Mouse (Mus musculus) kidney, embryonic 14.5 days (tissue): ENCODE data around the gene Pars2. TPM values are rescaled to one million over a fixed set of nuclear protein-coding genes. Genes with fewer than 3 reads are reported as not detected.
A peak's percentile ranks its signal among the peaks of the same experiment; 100 is the strongest.

Experiments used
- ATAC-seq: fragments of 200-750 bp; cut with Nextera tagmentation; 2 replicates; pipeline ENCODE4 v1.8.0; 2017; ENCODE audit warnings: moderate number of reproducible peaks, mild to moderate bottlenecking, moderate TSS enrichment, moderate library complexity; ENCODE audit not compliant: low FRiP score, low TSS enrichment
- H3K27ac ChIP-seq: fragments of 300-500 bp; sonication (generic); 2 replicates; pipeline ENCODE4 v1.5.1; 2014; ENCODE audit warnings: low read depth, mild to moderate bottlenecking, low read length, moderate library complexity, mixed read lengths
- H3K27me3 ChIP-seq: fragments of 300-500 bp; sonication (generic); 2 replicates; pipeline ENCODE4 v1.6.1; 2014; ENCODE audit warnings: mild to moderate bottlenecking, low read length; ENCODE audit not compliant: control insufficient read depth, insufficient read depth
- H3K36me3 ChIP-seq: fragments of 300-500 bp; sonication (generic); 2 replicates; pipeline ENCODE4 v1.6.1; 2014; ENCODE audit warnings: low read length, mixed read lengths; ENCODE audit not compliant: control insufficient read depth, insufficient read depth
- H3K4me1 ChIP-seq: fragments of 300-500 bp; sonication (generic); 2 replicates; pipeline ENCODE4 v1.6.1; 2014; ENCODE audit warnings: low read length, mixed read lengths; ENCODE audit not compliant: control insufficient read depth, insufficient read depth
- H3K4me2 ChIP-seq: fragments of 300-500 bp; sonication (generic); replicated peaks from 2 replicates; pipeline ENCODE4 v1.6.1; 2014; ENCODE audit warnings: low read depth, mild to moderate bottlenecking, low read length
- H3K4me3 ChIP-seq: fragments of 300-500 bp; sonication (generic); 2 replicates; pipeline ENCODE4 v1.5.1; 2014; ENCODE audit warnings: mild to moderate bottlenecking, low read length
- H3K9ac ChIP-seq: fragments of 300-500 bp; sonication (generic); 2 replicates; pipeline ENCODE4 v1.6.1; 2014; ENCODE audit warnings: low read depth, mild to moderate bottlenecking, low read length, moderate library complexity
- H3K9me3 ChIP-seq: fragments of 300-500 bp; sonication (generic); 2 replicates; pipeline ENCODE4 v1.6.1; 2016; ENCODE audit warnings: low read length; ENCODE audit not compliant: control insufficient read depth
- WGBS: fragments of 180-500 bp; shearing (Covaris S2); extraction: QIAGEN DNeasy Blood & Tissue Kit; methylation state at CpG from one replicate; pipeline ENCODE4 v1.1.7; 2014; 5-methylcytosine and 5-hydroxymethylcytosine counted together
- polyA plus RNA-seq: library from polyadenylated mRNA; unstranded; fragments of >200 nt; fragmentation: Nextera tagmentation; extraction: Ambion mirVana; gene quantifications from 2 replicates; pipeline ENCODE4 v1.2.1, GENCODE M21; 2014

Gene Pars2
- polyA plus RNA-seq, 1 experiment from 2014 or later, result 14.0 TPM

DNA sequence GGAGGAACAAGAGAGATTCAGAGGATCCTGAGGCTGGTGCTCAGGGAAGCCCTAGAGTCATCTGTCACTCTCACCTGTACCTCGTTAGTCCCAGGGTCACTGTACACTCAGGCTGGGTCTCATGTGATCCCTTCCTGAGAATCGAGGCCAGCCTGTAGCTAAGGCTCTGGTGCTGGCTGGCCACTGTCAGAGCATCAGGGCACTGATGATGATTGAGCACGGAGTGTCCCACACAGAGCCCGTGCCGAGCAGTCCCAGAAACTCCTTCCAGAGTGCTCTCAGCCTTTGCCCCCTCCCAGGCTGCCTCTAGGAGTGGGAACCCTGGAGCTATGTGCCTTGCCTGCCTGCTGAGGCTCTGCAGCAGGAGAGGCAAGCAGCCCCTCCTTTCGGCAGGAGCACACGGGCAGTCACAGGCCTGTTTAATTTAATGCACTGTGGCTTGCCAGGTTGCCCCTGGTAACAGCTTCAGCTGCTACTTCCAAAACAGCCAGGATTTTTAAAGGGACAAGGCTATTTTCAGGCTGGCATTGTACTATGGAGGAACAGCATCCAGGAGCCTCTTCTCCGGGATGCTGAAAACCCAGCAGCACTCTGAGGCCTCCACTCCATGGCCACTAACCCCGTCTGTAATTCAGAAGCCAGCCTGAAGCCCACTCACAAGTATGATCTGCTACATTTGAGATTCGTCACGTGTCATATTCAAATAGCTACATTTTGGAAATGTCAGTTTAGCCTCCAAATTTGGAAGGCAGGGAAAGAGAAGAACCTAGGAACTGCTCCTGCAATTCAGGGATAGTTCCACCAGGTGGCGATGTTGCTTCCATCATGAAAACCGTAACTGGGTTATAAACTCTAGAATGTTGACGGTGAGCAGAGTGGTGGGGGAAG lies 20.3 kb upstream of the Pars2 start:
- H3K27me3 ChIP-seq, result no peaks in the 10 kb centered on the region
- H3K4me3 ChIP-seq, result no peak overlapping the region
- H3K9ac ChIP-seq, result no peak overlapping the region
- no peaks in the 10 kb centered on the region for H3K9me3 ChIP-seq
- no peak overlapping the region for H3K27ac ChIP-seq
- no peak overlapping the region for H3K4me2 ChIP-seq
- WGBS, result 23% methylated on average over 14 of the region's 14 CpGs
- H3K4me1 ChIP-seq, result peaks cover 26% of the 10 kb centered on the region
- no peak for ATAC-seq
- H3K36me3 ChIP-seq, result no peaks in the 10 kb centered on the region

DNA sequence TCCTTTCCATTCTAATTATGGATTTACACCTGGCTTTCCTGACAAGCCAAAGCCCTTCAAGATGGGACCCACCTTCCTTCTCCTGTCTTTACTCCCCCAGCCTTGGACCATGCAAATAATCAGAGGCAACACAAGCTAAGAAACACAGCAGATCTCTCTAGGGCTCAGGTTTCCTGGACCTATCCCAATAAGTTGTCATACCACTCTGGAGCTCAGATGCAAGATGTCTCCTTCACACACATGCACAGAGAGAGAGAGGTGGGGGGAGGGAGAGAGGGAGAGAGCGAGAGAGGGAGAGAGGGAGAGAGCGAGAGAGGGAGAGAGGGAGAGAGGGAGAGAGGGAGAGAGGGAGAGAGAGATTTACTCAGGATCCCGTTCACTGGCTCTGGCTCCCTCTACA lies 18.6 kb upstream of the Pars2 start:
- Histone ChIP-seq H3K4me1 (peaks cover 26% of the 10 kb centered on the region), H3K9ac (no peak overlapping the region), H3K27me3 (no peaks in the 10 kb centered on the region), H3K36me3 (no peaks in the 10 kb centered on the region), H3K4me3 (no peak overlapping the region), H3K4me2 (no peak overlapping the region), H3K27ac (peak overlapping the region; percentile 91; the same call in 1 of the 2 replicates), H3K9me3 (no peaks in the 10 kb centered on the region)
- WGBS, result 11% methylated on average over 1 of the region's 3 CpGs
- ATAC-seq, result no peak

DNA sequence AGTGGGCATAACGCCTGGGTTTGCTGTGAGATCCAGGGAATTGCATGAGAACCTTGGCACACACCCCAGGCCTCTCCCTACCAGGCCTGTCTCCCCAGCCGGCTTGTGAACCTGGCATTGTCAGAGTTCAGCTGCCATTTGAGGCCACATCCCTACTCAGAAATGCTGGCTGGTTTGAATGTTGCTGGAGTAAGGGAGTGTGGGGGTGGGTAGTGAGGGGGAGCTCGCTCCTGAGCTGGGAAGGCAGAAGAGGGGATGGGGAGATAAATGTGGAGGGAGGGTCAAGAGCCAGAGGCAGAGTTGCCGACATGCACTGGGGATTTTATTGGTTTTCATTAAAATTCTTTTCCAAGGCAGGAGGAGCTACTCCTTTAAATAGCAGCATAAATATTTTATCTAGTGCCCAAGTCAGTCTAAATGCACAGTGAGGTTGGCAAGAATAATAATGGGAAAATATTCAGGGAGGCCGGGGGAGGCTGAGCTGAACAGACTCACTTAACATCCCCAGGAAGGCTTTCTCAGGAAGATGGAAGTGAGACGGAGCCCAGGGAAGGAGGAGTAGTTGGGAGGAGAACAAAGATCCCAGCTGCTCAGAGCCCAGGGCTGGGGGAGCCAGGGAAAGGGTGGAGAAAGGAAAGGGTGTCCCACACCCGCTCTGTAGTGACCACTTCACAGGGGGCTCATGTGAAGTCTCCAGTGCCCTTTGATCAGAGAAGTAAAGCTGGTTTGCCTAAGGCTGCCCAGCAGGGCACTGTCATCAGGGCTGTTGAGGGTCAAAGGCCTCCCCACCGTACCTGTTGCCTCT lies 17.4 kb upstream of the Pars2 start:
- H3K27ac ChIP-seq, result peak overlapping the region; percentile 91
- H3K4me1 ChIP-seq, result peaks cover 26% of the 10 kb centered on the region
- no peak overlapping the region; the same call in 1 of the 2 replicates for H3K9ac ChIP-seq
- WGBS, result 12% methylated on average over 8 of the region's 8 CpGs
- H3K9me3 ChIP-seq, result no peaks in the 10 kb centered on the region
- ATAC-seq, result peak; percentile 73
- no peak overlapping the region for H3K4me3 ChIP-seq
- peak overlapping the region; percentile 10; the same call in 1 of the 2 replicates for H3K4me2 ChIP-seq
- no peaks in the 10 kb centered on the region for H3K36me3 ChIP-seq
- no peaks in the 10 kb centered on the region for H3K27me3 ChIP-seq

DNA sequence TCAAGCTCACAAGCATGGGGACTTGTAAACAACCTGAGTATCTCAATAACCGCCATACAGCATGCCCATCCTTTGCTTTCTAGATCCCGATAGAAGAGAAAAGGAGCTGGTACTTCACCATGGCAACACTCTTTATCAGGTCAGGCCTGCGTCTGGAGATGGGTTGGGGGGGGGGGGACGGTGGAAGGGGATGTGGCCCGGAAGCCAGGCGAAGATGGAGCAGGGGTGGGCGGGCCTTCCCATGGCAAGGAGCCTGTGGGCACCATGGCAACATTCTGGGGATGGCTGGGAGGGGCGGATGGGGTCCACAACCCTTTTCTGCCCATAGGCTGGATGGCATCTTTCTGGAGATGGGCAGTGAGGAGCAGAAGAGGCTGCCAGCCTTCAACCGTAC lies 16.8 kb upstream of the Pars2 start:
- Histone ChIP-seq H3K9me3 (no peaks in the 10 kb centered on the region), H3K27me3 (no peaks in the 10 kb centered on the region), H3K4me2 (peak overlapping the region; percentile 10), H3K27ac (peak overlapping the region; percentile 91), H3K4me3 (no peak overlapping the region), H3K4me1 (peaks cover 24% of the 10 kb centered on the region), H3K9ac (no peak overlapping the region), H3K36me3 (no peaks in the 10 kb centered on the region)
- no peak for ATAC-seq
- WGBS, result 53% methylated on average over 9 of the region's 9 CpGs

DNA sequence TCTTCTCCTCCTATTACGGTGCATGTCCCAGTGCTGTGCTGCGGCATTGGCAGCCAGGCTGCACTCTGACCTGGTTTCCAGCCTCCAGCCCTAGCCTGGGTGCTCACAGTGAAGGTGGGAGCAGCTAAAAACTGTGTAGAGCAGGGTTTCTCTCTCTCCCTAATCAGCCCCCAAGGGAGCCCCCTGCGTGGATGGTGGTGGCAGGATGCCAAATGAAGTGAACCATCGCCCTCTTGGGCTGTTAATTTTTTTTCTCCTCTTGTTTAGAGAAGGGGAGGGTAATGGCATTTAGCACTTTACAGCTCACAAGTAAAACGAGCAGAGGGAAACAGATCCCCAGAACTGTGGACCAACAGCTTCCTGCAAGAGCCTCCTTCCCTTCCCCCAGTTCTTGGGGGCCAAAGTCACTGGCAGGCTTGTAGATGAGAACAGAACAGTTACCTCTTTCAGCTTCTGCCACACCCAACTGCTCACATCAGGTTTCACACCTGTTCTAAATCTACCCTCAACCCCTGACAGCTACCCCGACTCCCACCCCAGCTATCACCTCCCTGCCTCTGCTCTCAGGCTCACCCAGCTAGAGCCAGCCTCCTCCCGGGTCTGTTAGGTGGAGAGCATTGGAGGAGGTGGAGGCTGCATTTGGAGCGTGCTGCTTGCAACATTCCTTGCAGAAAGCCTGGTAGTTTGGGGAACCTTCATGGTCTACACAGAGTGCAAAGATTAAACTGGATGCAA lies 7.2 kb upstream of the Pars2 start:
- H3K4me1 ChIP-seq, result peaks cover 27% of the 10 kb centered on the region
- peak overlapping the region; percentile 73 for H3K27ac ChIP-seq
- H3K36me3 ChIP-seq, result no peaks in the 10 kb centered on the region
- WGBS, result 4% methylated on average over 8 of the region's 8 CpGs
- H3K4me3 ChIP-seq, result no peak overlapping the region
- H3K4me2 ChIP-seq, result no peak overlapping the region
- H3K27me3 ChIP-seq, result no peaks in the 10 kb centered on the region
- no peaks in the 10 kb centered on the region for H3K9me3 ChIP-seq
- ATAC-seq, result peak; percentile 79
- no peak overlapping the region for H3K9ac ChIP-seq

DNA sequence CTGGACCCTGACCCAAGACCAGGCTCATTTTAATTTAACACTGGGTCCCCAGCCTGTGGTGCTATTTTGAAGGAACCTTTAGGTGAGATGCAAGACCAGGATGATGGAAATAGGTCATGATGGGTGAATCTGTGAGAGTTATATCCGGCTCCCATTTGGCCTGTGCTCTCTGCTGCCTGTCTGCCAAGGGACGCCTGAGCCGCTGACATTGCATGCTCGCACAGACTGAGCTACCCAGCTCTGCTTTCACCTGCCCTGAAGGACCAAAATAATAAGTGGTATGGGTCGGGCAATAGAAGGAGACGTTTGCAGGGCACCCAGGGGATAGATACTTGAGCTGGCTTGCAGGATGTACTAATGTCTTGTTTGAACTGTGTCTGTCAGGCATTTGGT lies 6.7 kb upstream of the Pars2 start:
- Histone ChIP-seq H3K27me3 (no peaks in the 10 kb centered on the region), H3K9me3 (no peaks in the 10 kb centered on the region), H3K9ac (no peak overlapping the region), H3K4me2 (no peak overlapping the region), H3K4me1 (peaks cover 27% of the 10 kb centered on the region), H3K36me3 (no peaks in the 10 kb centered on the region), H3K27ac (peak overlapping the region; percentile 73), H3K4me3 (no peak overlapping the region)
- ATAC-seq, result no peak
- 37% methylated on average over 6 of the region's 6 CpGs for WGBS

DNA sequence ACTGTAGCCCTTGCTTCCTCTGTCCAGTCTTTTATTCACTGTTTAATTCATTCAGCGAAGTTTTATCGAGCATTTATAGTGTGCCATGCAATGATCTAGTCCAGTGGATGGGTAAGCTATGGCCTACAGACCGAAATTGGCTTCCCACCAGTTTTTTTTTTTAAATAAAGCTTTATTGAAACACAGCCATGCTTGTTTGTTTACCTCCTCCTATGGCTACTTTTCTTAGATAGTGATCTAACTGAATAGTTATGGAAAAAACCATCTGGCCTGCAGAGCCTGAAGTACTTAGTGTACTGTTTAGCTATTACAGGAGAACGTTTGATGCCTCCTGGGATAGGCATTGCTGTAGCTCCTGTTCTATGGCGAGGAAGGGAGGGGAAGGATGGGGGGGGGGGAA lies 5.1 kb upstream of the Pars2 start:
- no peak overlapping the region for H3K9ac ChIP-seq
- no peaks in the 10 kb centered on the region for H3K36me3 ChIP-seq
- no peaks in the 10 kb centered on the region for H3K9me3 ChIP-seq
- no peak for ATAC-seq
- H3K27me3 ChIP-seq, result no peaks in the 10 kb centered on the region
- WGBS, result 77% methylated on average over 5 of the region's 5 CpGs
- H3K4me2 ChIP-seq, result no peak overlapping the region
- H3K27ac ChIP-seq, result no peak overlapping the region
- H3K4me1 ChIP-seq, result peaks cover 27% of the 10 kb centered on the region
- no peak overlapping the region for H3K4me3 ChIP-seq

DNA sequence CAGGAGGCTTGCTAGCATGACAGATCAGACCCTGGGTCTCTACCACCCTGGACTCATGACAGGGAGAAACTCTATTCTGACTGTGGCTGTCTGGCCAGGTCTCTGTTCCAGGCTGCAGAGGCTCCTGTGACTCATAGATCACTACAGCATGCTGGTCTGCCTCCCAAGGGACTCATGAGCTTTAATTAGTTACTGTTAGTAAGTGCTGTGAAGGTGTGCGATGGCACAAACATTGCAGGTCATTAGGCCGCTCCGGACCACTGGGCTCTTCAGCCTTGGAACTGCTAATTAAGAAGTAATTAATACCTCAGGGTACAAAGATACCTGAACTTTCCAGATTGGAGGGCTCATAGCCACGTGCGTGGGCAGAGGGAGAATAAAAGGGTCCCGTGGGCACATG lies 3.7 kb upstream of the Pars2 start:
- H3K27ac ChIP-seq, result no peak overlapping the region

More for the DNA sequence above, 3.7 kb upstream of the Pars2 start:
- H3K27me3 ChIP-seq, result no peaks in the 10 kb centered on the region
- no peaks in the 10 kb centered on the region for H3K9me3 ChIP-seq
- WGBS, result 45% methylated on average over 6 of the region's 6 CpGs
- no peak overlapping the region for H3K4me3 ChIP-seq
- ATAC-seq, result no peak
- H3K4me1 ChIP-seq, result peaks cover 36% of the 10 kb centered on the region
- H3K36me3 ChIP-seq, result no peaks in the 10 kb centered on the region
- no peak overlapping the region for H3K9ac ChIP-seq
- H3K4me2 ChIP-seq, result no peak overlapping the region
